Mouse (Mus musculus) bone marrow, adult 2 months (tissue): ENCODE measurements at regions not wholly inside any gene's neighbourhood (a gene's known extent, or its start where the extent isn't known, plus 50 kb on each side); places are given as distances from the start of the nearest gene placed in this dataset.

ENCODE experiments used
- CTCF ChIP-seq: fragments of 200-500 bp; IDR thresholded peaks from 2 replicates; pipeline ENCODE4 v1.5.1; 2011; ENCODE audit warnings: low read length, control low read depth; ENCODE audit not compliant: control insufficient read depth, insufficient read depth
- POLR2A ChIP-seq: fragments of 200-500 bp; IDR thresholded peaks from 2 replicates; pipeline ENCODE4 v1.6.1; 2011; ENCODE audit warnings: low read depth, mild to moderate bottlenecking, control low read depth, low read length, borderline replicate concordance; ENCODE audit not compliant: control insufficient read depth

GRCm38 (mm10) chr6:84365914-84366313 lies 227.8 kb downstream of the Cyp26b1 start:
- TF ChIP-seq CTCF = no peak
- no peak for TF ChIP-seq POLR2A
